Mouse (Mus musculus): ENCODE results near the gene Frmd8.

Gene Frmd8

DNA sequence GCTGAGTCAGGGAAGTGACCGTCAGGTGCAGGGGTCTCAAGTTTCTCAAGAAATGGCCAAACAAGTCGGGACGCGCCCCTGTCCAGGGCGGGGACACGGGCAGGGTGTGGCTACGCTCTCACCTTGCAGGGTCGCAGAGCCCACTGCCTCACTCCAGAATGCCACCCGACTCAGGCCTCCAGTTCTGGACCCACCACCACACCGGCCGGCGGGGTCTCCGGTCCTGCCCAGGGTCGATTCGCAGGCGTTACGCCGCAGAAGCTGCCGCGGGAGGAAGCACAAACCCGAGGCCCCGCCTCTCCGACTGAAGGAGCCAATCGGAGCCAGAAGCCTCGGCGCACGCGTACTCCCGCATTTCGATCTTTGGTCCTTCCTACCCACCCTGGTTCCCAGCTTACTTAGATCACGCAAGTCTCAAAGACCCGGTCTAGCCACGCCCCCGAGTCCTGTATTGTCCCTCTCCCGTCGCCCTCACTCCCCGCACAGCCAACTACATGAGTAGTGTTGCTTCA is at the start of gene Frmd8:
Frmd8 (minus strand) TSS at position 306 of the 512 bp plus-strand sequence.
- in situ Hi-C loops (cut with MboI, MseI) = loop anchor here (5.0 kb wide), 1 partner anchor 83 kb away; no protein-coding TSS in a partner anchor

DNA sequence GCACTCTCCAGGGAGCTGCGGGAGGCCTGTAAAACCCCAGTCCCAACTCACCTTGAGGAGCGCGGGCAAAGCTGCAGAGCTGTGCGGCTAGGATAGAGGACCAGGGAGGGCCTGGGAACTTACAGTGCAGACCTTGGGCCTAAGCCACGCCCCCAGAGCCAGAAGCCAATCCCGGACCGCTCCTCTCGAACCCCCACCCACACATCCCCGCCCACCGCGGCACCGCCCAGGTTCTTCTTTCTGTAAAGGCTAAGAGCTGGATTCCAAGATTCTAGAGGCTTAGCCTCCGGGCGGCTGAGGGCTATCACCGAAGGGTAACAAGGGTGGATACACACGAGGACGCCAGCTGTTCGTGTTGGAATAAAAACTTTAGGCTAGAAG is 49.6 kb upstream of the Frmd8 start, which contains the start of gene Cdc42ep2:
Cdc42ep2 (minus strand) TSS at position 104 of the 381 bp plus-strand sequence.
- in situ Hi-C loops (cut with MboI, MseI) = no loop called here

DNA sequence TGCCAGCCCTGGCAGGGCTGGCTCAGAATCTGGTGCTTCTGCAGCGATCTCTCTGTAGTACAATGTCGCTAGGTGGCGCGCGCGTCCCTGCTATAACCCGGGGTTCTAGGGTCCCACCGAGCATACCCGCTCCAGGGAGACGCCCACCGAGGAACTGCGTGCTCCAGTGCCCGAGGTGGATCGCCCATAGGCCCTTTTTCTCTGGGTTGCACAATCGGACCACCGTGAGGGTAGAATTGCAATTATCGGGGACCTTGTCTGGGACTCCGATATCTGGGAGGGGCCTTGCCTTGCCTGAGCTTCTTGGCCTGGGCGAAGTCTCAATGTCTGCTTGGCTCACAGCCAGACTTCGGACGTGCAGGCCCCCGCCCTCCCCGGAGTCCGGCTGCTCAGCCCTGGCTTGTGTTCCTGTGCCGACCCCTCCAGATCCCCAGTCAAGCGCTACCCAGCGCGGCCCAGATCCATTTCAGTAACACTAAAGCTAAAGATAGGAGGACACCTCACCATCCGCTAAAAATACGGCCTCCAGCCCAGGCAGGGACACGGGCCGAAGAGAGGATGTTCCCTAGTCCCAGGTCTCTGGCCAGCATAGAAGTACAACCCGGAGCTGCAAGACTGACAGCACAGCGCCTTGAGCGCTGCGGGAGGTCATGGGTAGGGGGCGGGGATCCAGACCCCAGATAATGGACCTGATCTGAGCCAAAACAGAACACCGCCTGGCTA is 49.1 kb upstream of the Frmd8 start:
- in situ Hi-C loops (cut with MboI, MseI) = no loop called here

DNA sequence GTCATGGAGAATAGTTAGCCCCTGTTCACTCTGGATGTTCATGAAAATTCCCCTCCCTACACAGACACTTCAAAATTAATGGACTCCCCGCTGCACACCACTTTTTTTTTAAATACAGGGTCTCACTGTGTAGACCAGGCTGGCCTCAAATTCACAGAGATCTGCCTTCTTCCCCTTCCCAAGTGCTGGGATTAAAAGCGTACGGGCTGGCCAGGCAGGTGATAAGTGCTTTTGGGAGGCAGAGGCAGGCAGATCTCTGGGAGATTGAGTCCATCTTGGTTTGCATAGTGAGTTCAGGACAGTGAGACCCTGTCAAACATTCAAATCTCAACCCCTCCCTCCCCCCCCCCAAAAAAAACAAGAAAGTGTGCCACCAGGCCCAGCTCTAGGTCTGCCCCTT is 47.9 kb upstream of the Frmd8 start:
- in situ Hi-C loops (cut with MboI, MseI) = no loop called here

DNA sequence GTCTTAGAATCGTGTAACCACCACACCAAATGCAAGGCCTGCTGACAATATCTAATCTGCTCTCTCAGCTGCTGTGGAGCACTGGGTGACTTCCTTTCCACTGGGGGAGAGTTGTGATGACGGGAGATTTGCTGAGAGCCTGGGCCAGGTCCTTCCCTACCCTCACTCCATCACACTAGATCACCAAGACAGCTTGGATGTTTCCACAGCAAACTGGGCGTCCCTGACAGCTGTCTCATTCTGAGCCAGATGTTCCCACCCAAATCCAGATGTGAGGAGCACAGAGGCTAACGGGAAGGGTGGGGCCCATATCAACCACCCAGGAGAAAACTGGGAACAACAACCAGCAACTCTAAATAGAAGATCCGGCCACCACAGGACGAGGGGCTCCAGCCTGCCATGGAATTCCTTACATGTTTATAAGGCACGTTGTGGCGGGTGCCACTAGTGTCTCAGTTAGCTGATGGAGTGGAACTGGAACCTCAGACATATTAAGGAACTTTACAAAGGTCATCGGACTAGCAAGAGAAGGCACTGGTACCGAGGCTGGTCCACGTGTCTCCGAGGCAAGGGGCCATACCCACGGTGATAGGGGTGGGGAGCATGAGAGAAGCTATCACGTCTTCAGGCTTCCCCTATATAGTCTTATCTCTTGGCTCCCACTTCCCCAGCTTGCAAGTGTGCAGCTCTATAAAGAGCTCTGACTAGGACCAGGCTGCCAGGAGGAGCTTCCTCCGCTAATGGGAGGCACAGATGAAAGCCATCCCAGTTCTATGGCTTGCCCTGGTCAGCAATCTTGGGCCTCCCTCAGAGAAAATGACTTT is 47.3 kb upstream of the Frmd8 start:
- in situ Hi-C loops (cut with MboI, MseI) = no loop called here

DNA sequence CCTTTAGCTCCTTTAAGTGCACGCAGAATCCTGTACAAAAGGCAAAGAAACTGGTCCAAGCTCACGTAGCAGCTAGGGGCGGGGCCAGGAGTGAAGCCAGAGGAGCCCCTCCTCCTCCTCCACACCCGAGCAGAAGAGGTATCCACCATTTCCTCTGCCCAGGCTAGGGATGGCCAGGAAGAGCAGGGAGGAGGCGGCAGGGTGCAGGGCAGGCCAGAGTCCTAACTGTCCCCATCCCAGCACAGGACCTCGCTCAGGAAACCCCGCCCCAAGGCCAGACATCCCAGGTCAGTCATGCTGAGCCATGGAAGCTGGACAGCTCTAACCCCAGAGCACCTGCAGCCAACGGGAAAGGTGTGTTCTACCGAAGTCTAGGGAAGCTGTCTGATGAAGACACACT is 46.6 kb upstream of the Frmd8 start:
- in situ Hi-C loops (cut with MboI, MseI) = no loop called here

DNA sequence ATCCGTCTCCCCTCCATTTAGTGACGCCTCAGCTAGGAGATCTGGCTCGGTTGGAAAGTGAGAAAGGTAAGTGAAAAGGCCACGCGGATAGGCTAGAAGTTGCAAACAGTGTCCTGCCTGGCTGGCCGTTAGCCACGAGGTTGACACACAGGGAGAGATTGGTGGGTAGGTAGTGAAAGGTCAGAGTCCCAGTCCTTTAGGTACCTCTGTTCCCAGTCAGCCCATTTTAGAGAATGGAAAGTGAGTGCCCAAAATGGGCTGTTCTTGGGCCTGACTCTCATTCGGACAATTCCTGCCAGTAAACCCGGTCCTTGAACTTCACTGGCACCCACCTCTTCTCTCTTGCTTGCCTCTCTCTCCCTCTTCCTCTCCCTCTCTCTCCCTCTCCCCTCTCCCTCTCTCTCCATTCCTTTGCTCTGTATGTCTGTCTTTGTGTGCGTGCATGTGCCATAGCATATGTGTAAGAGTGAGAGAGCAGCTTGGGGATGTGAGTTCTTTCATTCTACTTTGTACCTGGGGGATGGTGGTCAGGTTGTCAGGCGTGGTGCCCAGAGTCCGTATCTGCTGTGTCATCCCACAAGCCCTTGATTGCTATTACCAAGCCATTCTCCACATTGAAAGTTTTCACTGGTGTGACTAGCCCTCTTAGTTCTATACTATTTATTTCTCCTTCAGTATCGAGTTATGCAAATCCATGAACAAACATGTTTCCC is 38.1 kb upstream of the Frmd8 start, which contains the start of gene Dpf2:
Dpf2 (minus strand) TSS at position 4 of the 713 bp plus-strand sequence.
- in situ Hi-C loops (cut with MboI, MseI) = no loop called here

DNA sequence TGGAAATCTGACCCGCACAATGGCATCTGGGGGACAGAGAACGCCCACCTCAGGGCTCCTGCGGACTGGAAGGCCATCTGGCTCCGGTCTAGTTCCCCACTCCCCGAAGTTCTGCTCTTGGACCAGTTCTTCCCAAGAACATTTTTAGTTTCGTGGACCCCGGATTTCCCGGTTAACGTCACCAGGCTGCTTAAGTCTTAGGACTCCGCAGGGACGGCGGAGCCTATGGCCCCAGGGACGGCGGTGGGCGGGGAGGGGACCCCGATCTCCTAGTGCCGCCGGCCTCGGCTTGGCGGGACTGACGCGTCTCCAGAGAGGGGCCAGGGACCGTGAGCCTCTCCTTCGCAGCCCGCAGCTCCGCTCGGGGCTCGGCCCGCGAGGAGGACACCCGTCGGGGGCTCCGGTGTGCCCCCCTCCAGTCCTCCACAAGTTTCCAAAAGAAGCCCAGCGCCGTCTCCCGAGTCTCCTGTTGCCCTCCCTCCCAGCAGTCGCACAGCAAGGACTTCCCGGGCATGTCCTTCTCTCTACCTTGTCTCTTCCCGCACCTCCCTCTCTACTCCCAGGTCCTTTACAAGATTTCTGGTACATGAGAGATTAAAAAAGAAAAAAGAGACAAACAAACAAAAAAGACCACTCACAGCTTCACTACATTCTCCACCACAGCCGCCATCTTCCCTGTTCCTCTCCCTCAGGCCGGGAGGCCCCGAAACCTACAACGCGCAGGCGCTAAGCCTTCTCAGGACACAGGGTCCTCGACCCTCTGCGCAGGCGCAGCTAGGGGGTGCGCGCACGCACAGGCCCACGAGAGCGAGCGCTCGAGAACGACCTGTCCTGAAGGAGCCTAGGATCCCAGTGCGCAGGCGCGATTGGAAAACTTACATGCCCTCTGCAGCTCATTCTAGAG is 37.3 kb upstream of the Frmd8 start:
- in situ Hi-C loops (cut with MboI, MseI) = no loop called here

DNA sequence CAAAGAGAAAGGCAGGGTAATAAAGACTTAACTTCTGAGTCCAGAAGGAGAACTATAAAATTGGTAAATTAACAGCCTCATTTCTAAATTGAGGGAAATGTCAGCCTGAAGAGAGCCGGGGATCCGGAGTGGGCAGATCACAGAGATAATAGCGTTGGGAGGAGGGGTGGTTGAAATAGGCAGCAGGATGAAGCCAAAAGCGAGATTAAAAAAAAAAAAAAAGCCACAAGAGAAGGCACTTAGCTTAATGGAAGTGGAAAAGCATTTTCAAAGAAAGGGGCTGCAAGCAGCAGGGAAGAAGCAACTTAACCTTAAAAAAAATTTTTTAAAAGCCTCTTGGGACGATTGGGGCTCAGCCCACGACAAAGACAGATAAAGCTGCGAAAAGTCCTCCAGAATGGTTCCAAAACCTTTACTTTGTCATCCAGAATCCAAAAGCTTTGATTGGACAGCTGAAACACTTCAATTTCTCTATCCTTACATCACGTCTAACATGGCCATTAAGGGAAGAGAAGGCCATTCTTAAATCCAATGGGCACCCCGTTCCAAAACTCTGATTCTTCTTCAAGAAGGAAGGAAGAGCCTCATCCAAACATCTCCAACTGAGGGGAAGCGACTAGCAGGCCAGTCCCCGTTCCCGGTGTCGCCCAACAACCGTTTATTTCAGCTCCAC is 36.5 kb upstream of the Frmd8 start:
- in situ Hi-C loops (cut with MboI, MseI) = no loop called here

DNA sequence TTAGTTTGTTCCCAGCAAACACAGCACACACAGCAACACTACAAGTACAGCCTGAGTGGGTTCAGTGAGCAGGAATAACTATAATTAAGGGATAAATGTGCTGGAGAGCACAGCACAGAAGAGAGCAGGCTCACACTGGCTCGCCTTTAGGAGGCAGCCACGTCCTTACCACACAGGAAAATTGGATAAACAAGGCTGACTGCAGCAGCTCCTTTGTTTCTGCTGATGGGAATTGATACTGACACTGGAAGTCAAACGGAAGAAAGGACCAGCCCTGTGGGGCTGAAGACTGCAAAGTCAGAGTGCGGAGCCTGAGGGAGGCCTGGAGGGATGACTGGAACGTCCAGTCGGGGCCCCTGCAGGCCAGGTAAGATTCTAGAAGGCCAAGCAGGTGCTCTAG is 35.1 kb upstream of the Frmd8 start:
- in situ Hi-C loops (cut with MboI, MseI) = no loop called here

DNA sequence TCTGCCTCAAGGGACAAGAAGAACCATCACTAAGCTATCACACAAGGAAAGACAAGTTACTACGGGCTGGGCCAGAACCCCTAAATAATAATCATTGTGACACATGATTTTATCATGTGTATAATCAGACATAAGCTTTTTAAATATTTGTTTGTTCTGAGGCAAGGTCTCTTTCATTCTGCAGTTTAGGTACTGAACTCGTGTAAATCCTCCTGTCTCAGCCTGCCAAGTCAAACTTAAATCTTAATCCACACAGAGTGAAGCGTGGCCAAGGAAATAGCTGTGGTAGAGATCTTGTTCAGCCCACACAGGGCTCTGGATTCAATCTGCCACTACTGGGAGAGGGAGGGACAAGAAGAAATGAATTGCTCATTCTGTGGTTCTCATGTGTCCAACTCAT is 32.2 kb upstream of the Frmd8 start:
- in situ Hi-C loops (cut with MboI, MseI) = no loop called here

DNA sequence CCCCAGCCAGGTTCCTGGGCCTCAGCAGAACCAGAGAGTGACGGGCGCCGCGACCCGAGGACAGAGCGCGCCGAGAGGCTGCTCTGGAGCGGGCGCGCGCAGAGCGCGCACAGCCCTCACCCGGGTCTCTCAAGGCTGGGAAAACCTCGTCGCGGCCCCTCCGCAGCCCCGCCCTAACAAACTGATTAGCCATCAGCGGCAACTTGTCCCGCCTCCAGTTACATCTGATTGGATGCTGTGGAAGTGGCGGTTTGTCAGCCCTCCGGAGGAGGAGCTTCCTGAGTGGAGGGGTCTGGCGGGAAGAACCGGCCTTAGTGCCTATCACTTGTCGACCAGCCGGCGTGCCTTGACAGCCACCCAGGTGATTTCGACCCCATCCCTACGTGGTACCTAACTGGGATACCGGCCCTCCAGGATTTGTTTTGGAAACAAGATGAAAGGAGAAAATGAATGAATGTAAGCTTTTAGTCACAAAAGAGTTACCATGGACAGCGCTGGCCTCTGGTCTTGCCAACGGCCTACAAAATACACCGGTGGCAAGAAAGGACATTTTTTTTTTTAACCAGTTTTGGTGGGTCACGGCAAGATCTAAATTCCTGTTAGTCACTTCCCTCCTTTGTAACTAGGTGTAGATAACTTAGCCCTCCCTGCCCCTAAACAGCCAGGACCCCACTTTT is 19.1 kb upstream of the Frmd8 start, which contains the start of gene Tigd3:
Tigd3 (minus strand) TSS at position 148 of the 677 bp plus-strand sequence.
- in situ Hi-C loops (cut with MboI, MseI) = no loop called here

DNA sequence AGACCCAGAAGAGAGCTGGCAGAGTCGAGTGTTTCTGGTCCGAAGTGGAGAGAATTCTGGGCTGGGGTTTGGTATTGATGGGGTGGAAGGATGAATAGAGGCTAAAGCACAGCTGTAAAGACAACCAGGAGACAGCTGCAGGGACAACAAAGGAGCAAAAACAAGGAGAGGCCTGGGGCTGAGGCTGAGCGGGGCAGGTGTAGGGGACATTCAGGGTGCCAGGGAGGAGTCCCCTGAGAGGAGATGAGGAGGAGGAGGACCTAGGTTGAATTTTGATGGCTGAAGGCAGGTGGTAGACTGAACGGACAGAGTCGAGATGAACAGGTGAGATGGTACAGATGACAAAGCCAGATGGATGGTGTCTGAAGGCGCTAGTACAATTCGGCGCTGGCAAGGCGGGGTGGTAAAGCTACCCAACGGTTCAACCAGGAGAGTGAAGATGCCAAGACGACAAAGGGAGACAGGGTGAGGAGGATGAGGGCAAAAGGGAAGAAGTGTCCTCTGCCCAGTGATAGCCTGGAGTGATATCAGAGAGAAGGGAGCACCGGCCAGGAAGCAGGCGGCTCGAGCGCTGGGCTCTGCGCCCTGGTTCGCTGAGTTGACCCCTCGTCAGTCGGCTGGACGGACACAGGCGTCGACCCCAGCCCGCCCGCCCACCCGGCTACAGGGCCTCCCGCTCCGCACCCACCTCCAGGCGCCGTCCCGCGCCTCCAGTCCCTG is 18.4 kb upstream of the Frmd8 start:
- in situ Hi-C loops (cut with MboI, MseI) = no loop called here

DNA sequence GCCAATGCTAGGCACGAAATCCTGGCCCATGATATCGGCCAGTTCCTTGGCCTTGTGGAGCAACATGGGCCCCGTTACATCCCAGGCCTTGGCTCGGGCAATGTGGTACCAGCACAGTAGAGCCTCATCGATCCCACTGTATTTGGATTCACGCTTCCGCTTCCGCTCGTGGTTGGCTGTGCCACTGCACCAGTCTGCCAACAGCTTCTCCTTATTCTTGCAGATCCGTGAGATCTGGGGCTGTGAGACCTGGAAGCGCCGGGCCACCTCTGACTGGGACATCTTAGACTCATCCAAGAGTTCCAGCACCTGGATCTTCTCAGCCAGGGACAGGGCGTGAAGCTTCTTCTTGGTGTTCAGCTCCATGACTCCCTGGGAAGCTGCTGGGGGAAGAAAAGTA is 17.7 kb upstream of the Frmd8 start:
- in situ Hi-C loops (cut with MboI, MseI) = no loop called here

DNA sequence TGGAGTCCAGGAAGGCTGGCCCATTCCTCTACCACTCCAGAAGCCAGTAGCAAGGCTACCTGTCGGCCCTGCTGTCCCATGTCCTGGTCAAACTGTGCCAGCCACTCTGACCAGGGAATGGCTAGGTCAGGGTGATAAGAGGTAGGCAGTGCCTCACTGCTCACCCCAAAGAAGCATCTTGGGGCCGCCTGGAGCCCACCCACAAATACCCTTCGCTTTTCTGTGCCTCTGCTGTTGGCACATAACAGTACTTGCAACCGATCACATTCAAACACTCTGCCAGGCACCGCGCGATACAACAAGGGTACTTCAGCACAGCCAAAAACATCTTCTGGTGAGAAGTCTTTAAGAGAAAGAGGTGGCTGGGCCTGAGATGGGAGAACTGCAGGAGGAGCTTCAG is 17.2 kb upstream of the Frmd8 start:
- in situ Hi-C loops (cut with MboI, MseI) = no loop called here

DNA sequence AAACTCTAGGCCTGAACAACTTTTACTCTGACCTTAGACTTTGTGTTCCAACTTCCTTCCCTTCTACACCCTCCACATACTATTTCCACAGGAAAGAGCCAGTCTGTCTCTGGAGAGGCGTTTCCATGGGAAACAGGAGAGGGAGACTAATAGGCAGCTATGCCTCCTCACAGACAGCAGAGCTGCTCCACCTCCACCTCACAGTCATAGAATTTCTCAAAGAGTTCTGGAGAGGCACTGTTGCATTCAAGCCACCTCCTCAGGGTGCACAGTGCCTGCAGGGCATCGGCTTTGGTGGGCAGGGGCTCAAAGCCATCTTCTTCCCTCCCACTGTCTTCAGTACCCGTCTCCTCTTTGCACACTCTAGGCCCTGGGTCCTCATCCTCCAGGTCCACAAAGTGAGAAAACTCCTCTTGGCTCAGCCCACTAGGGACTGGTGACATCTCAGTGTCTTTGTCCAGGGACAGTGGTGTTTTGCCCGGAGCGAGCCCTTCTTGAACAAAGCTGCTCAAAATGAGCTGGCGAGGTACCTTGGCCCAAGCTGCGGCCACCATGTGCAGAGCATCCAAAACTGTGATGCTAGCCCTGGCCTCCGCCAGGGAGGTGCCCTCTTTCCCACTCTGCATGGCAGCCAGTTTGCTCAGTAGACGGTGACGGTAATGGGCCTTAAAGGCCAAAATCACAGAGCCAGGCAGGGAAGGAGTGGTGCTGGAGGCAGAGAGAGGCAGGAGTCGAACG is 16.6 kb upstream of the Frmd8 start:
- in situ Hi-C loops (cut with MboI, MseI) = no loop called here

DNA sequence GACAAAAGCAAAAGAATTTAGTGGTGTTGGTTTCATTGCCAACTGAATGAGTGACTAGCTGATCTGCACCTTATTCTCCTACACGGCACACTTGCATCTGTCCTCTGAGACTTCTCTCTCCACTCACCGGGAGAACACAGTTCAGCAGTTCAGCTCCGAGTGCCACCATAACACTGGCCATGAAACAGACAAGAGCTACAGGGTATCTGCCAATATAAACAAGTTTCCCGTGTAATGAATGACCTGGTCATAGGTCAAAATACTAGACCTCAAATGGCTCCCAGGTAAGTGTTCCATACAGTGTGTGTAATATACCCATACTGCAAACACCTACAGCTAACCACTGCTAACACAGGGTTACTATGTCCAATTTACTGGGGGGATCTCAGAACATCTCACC is 14.1 kb upstream of the Frmd8 start:
- in situ Hi-C loops (cut with MboI, MseI) = no loop called here

DNA sequence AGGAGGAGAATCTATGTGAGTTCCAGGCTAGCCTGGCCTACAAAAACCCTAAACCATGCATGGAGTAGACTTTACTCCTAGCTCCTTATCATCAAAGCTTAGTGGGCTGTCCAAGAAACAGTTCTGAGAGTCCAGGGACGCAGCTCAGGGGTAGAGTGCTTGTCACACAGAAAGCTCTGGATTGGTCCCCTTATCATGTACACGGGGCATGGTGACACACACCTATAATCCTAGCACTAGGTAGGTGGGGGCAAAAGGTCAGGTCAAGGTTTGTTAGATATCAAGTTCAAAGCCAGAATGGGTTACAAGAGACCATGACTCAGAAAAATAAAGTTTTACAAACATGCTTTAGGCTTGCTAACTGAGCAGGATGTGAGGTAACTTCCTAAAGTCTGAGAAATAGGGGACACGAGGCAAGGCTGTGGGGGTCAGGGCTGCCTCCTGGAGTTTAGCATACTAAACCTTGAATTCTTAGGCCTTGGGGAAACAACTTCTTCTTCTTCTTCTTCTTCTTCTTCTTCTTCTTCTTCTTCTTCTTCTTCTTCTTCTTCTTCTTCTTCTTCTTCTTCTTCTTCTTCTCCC is 12.3 kb upstream of the Frmd8 start:
- in situ Hi-C loops (cut with MboI, MseI) = no loop called here
